Mouse (Mus musculus): ENCODE results near the gene Ehd1. TPM values are rescaled to one million over a fixed set of nuclear protein-coding genes. Genes with fewer than 3 reads are reported as not detected.

Gene Ehd1
- total RNA-seq (2012; rRNA removed) (57.8 and 65.9 TPM in 2 replicates), polyA plus RNA-seq (2012; ENCODE audit: insufficient read depth in 1 of 2, insufficient read length in 2 of 2, low read depth in 1 of 2, low replicate concordance in 2 of 2, missing spikeins in 1 of 2) (100 to 1,000 TPM in 1 of 2 experiments, not detected in 1; 105 TPM)

DNA sequence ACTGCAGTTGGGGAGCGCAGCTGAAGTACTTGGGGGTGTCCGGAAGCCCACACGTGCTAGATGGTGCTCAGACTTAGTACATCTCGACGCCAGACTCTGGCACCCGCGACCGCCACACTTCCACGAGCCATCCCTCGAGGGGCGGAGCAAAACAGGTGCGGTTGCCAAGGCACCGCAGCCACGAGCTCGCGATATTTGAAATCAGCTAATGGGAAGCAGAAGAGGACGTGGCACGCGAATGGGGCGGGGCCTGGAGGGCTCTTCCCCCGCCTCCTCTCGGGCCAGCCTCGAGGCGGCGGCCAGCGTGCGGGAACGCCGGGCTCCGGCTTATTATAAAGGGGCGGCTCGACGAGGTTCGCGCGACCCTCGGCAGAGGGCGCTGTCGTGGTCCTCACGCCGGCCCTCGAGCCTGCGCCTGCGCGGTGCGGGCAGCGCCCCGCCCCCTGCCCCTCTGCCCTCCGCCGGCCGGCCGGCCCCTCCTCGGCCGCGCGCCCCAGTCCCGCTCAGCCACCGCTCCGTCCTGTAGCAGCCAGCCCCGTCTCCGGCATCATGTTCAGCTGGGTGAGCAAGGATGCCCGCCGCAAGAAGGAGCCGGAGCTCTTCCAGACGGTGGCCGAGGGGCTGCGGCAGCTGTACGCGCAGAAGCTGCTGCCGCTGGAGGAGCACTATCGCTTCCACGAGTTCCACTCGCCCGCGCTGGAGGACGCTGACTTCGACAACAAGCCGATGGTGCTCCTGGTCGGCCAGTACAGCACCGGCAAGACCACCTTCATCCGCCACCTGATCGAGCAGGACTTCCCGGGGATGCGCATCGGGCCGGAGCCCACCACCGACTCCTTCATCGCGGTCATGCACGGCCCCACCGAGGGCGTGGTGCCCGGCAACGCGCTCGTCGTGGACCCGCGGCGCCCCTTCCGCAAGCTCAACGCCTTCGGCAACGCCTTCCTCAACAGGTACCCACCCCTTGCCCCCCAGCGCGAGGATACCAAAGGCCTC, at the start of gene Ehd1:
TSS of gene Ehd1 (plus strand) at position 300 of the 996 bp plus-strand sequence.
- H3K9ac ChIP-seq (ENCODE audit: control insufficient read depth, low read depth, low read length, poor library complexity, severe bottlenecking) = peak within 1 kb of the TSS; percentile 94
- peak within 1 kb of the TSS; percentile 86 to 97 for H3K4me3 ChIP-seq (ENCODE audit: control insufficient read depth in 1 of 2, insufficient read depth in 1 of 2, low read depth in 2 of 2, low read length in 2 of 2)
- peaks cover 12 to 34% of the 10 kb centered on the region in 2 experiments for H3K4me1 ChIP-seq (ENCODE audit: control insufficient read depth in 1 of 2, insufficient read depth in 2 of 2, low read length in 2 of 2)
- H3K79me2 ChIP-seq (ENCODE audit: control insufficient read depth, insufficient read depth, low read length, poor library complexity) = peaks cover 44% of the 10 kb centered on the region
- peak; percentile 99 for DNase-seq (ENCODE audit: low read depth, low spot score)
- no peaks in the 10 kb centered on the region for H3K27me3 ChIP-seq (ENCODE audit: control insufficient read depth in 1 of 2, insufficient read depth in 2 of 2, low read length in 2 of 2)
- no peaks in the 10 kb centered on the region for H3K9me3 ChIP-seq (replicated peaks; ENCODE audit: insufficient read depth, low read length)
- H3K27ac ChIP-seq (ENCODE audit: control insufficient read depth, low read depth, low read length) = peak within 1 kb of the TSS; percentile 62
- H3K36me3 ChIP-seq (ENCODE audit: control insufficient read depth in 1 of 2, insufficient read depth in 2 of 2, low read length in 2 of 2) = peaks cover 0 to 25% of the 10 kb centered on the region in 2 experiments; a peak in 3 of 4 replicates
- TF ChIP-seq MAFK (IDR thresholded peaks at IDR 0.05; ENCODE audit: borderline replicate concordance, low read depth, low read length) (no peak), TBP (IDR thresholded peaks at IDR 0.05; ENCODE audit: low read depth, low read length) (no peak; the same call in none of the 2 replicates), USF1 (IDR thresholded peaks at IDR 0.05; ENCODE audit: low read depth, low read length) (no peak), MYC (IDR thresholded peaks at IDR 0.05; ENCODE audit: low read depth, low read length) (peak; percentile 82), MAX (IDR thresholded peaks at IDR 0.05; ENCODE audit: low read length) (peak; percentile 98), MAZ (IDR thresholded peaks at IDR 0.05; ENCODE audit: low read depth, low read length) (no peak; the same call in 1 of the 2 replicates), TAL1 (IDR thresholded peaks at IDR 0.05; ENCODE audit: low read length) (no peak), GATA1 (IDR thresholded peaks at IDR 0.05; ENCODE audit: low read depth, low read length) (no peak), CHD2 (IDR thresholded peaks at IDR 0.05; ENCODE audit: low read length) (peak; percentile 93), CTCF (IDR thresholded peaks at IDR 0.05 in 2 of 3, conservative IDR thresholded peaks at IDR 0.05 in 1 of 3; ENCODE audit: control insufficient read depth in 1 of 3, insufficient read depth in 1 of 3, low read depth in 2 of 3, low read length in 3 of 3, poor library complexity in 1 of 3, severe bottlenecking in 1 of 3) (peak; percentile 42 to 87 (median 74); a peak in 5 of 6 replicates), POLR2AphosphoS5 (IDR thresholded peaks at IDR 0.05; ENCODE audit: borderline replicate concordance, low read depth, low read length) (no peak), ETS1 (IDR thresholded peaks at IDR 0.05; ENCODE audit: low read depth, low read length) (no peak; the same call in 1 of the 2 replicates), MEF2A (IDR thresholded peaks at IDR 0.05; ENCODE audit: extremely low read depth, insufficient replicate concordance, low read depth, low read length, poor library complexity, severe bottlenecking) (no peak), GABPA (IDR thresholded peaks at IDR 0.05; ENCODE audit: low read depth, low read length) (no peak), ZMIZ1 (IDR thresholded peaks at IDR 0.05; ENCODE audit: low read depth, low read length) (no peak), TCF12 (IDR thresholded peaks at IDR 0.05; ENCODE audit: low read depth, low read length) (no peak), POLR2A (IDR thresholded peaks at IDR 0.05; ENCODE audit: control insufficient read depth in 1 of 2, insufficient read depth in 1 of 2, low read depth in 1 of 2, low read length in 2 of 2, poor library complexity in 1 of 2) (peak; percentile 61 to 82; a peak in 3 of 4 replicates), MXI1 (IDR thresholded peaks at IDR 0.05; ENCODE audit: low read depth, low read length) (peak; percentile 92), E2F4 (IDR thresholded peaks at IDR 0.05; ENCODE audit: borderline replicate concordance, low read depth, low read length) (no peak), SMC3 (IDR thresholded peaks at IDR 0.05; ENCODE audit: low read depth, low read length) (peak; percentile 54), HCFC1 (IDR thresholded peaks at IDR 0.05; ENCODE audit: low read depth, low read length) (peak; percentile 77), ZC3H11A (IDR thresholded peaks at IDR 0.05; ENCODE audit: low read depth, low read length) (no peak), USF2 (IDR thresholded peaks at IDR 0.05; ENCODE audit: borderline replicate concordance in 1 of 2, insufficient read depth in 1 of 2, low read depth in 1 of 2, low read length in 2 of 2) (no peak), POLR2AphosphoS2 (IDR thresholded peaks at IDR 0.05; ENCODE audit: low read length) (peak; percentile 84), UBTF (IDR thresholded peaks at IDR 0.05; ENCODE audit: borderline replicate concordance, insufficient read depth, low read depth, low read length) (0 out of 2 replicates have a peak, but pooled peaks have one; percentile 66), NELFE (IDR thresholded peaks at IDR 0.05; ENCODE audit: low read depth, low read length) (peak; percentile 80), EP300 (IDR thresholded peaks at IDR 0.05; ENCODE audit: low read depth in 1 of 2, low read length in 2 of 2) (no peak), RCOR1 (IDR thresholded peaks at IDR 0.05; ENCODE audit: low read depth, low read length) (no peak), MYB (IDR thresholded peaks at IDR 0.05; ENCODE audit: low read depth, low read length) (no peak), ZKSCAN1 (IDR thresholded peaks at IDR 0.05; ENCODE audit: low read depth, low read length) (no peak), ZNF384 (IDR thresholded peaks at IDR 0.05; ENCODE audit: low read depth, low read length) (no peak), KAT2A (conservative IDR thresholded peaks at IDR 0.05; ENCODE audit: low read depth, low read length) (no peak; the same call in 1 of the 2 replicates), NRF1 (IDR thresholded peaks at IDR 0.05; ENCODE audit: insufficient read depth, low read depth, low read length, poor library complexity, severe bottlenecking) (peak; percentile 82), RAD21 (IDR thresholded peaks at IDR 0.05; ENCODE audit: low read depth, low read length) (no peak; the same call in none of the 2 replicates)
